Mouse (Mus musculus) hindbrain, embryonic 15.5 days (tissue): ENCODE results near the gene Loxl4. TPM values are rescaled to one million over a fixed set of nuclear protein-coding genes. Genes with fewer than 3 reads are reported as not detected.

Experiments
- ATAC-seq: fragments of 200-750 bp; cut with Nextera tagmentation; 2 replicates; pipeline ENCODE4 v1.8.0; 2017; ENCODE audit warnings: low read depth, moderate number of reproducible peaks, moderate TSS enrichment; ENCODE audit not compliant: low FRiP score
- H3K27ac ChIP-seq: fragments of 300-500 bp; sonication (generic); replicated peaks from 2 replicates; pipeline ENCODE4 v1.5.1; 2015; ENCODE audit warnings: mild to moderate bottlenecking, inconsistent platforms
- H3K27me3 ChIP-seq: fragments of 300-500 bp; sonication (generic); 2 replicates; pipeline ENCODE4 v1.6.1; 2015; ENCODE audit warnings: control low read depth, inconsistent platforms
- H3K36me3 ChIP-seq: fragments of 300-500 bp; sonication (generic); 2 replicates; pipeline ENCODE4 v1.6.1; 2015; ENCODE audit warnings: control low read depth, inconsistent platforms
- H3K4me1 ChIP-seq: fragments of 300-500 bp; sonication (generic); replicated peaks from 2 replicates; pipeline ENCODE4 v1.6.1; 2015; ENCODE audit warnings: control low read depth, inconsistent platforms
- H3K4me2 ChIP-seq: fragments of 300-500 bp; sonication (generic); 2 replicates; pipeline ENCODE4 v1.6.1; 2015; ENCODE audit warnings: moderate library complexity, mild to moderate bottlenecking, inconsistent platforms
- H3K4me3 ChIP-seq: fragments of 300-500 bp; sonication (generic); 2 replicates; pipeline ENCODE4 v1.5.1; 2015; ENCODE audit warnings: mild to moderate bottlenecking, inconsistent platforms
- H3K9ac ChIP-seq: fragments of 300-500 bp; sonication (generic); 2 replicates; pipeline ENCODE4 v1.6.1; 2015; ENCODE audit warnings: inconsistent platforms
- H3K9me3 ChIP-seq: fragments of 300-500 bp; sonication (generic); 2 replicates; pipeline ENCODE4 v1.6.1; 2016; ENCODE audit warnings: control low read depth, inconsistent platforms
- WGBS: fragments of 180-500 bp; shearing (Covaris S2); methylation state at CpG from one replicate; pipeline ENCODE4 v1.1.7; 2015; 5-methylcytosine and 5-hydroxymethylcytosine counted together
- polyA plus RNA-seq: library from polyadenylated mRNA; unstranded; fragments of >200 nt; fragmentation: Nextera tagmentation; extraction: Ambion mirVana; gene quantifications from 2 replicates; pipeline ENCODE4 v1.2.1, GENCODE M21; 2015

Gene Loxl4
- polyA plus RNA-seq, 1 experiment from 2014 or later: not detected

- Histone ChIP-seq H3K27ac (no peak overlapping the region), H3K4me1 (peaks cover 9% of the 10 kb centered on the region; the same call in 1 of the 2 replicates), H3K4me3 (no peak overlapping the region), H3K4me2 (no peak overlapping the region), H3K9ac (no peak overlapping the region), H3K36me3 (no peaks in the 10 kb centered on the region), H3K9me3 (no peaks in the 10 kb centered on the region), H3K27me3 (no peaks in the 10 kb centered on the region)
- 66% methylated on average over 8 of the region's 8 CpGs for WGBS
- ATAC-seq: no peak
Measured at GRCm38 (mm10) chr19:42639544-42639943, 26.9 kb upstream of the Loxl4 start.

- no peaks in the 10 kb centered on the region for H3K36me3 ChIP-seq
- no peak overlapping the region for H3K9ac ChIP-seq
- 53% methylated on average over 8 of the region's 8 CpGs for WGBS
- no peaks in the 10 kb centered on the region for H3K27me3 ChIP-seq
- H3K4me2 ChIP-seq: no peak overlapping the region
- ATAC-seq: no peak
- H3K4me1 ChIP-seq: peaks cover 9% of the 10 kb centered on the region; the same call in 1 of the 2 replicates
- no peaks in the 10 kb centered on the region for H3K9me3 ChIP-seq
- no peak overlapping the region for H3K4me3 ChIP-seq
- H3K27ac ChIP-seq: no peak overlapping the region
Measured at GRCm38 (mm10) chr19:42638604-42639481, 26.2 kb upstream of the Loxl4 start.

- Histone ChIP-seq H3K4me3 (no peak overlapping the region), H3K27ac (no peak overlapping the region), H3K4me2 (no peak overlapping the region), H3K4me1 (peaks cover 11% of the 10 kb centered on the region), H3K9ac (no peak overlapping the region), H3K9me3 (no peaks in the 10 kb centered on the region), H3K36me3 (no peaks in the 10 kb centered on the region), H3K27me3 (no peaks in the 10 kb centered on the region)
- no peak for ATAC-seq
- WGBS: 52% methylated on average over 11 of the region's 11 CpGs
Measured at GRCm38 (mm10) chr19:42636631-42637030, 24.0 kb upstream of the Loxl4 start.

GRCm38 (mm10) chr19:42633650-42634049 is 21.0 kb upstream of the Loxl4 start:
- Histone ChIP-seq H3K4me3 (no peak overlapping the region), H3K4me1 (peaks cover 8% of the 10 kb centered on the region), H3K9me3 (no peaks in the 10 kb centered on the region), H3K9ac (no peak overlapping the region), H3K4me2 (no peak overlapping the region), H3K27me3 (no peaks in the 10 kb centered on the region), H3K36me3 (no peaks in the 10 kb centered on the region), H3K27ac (no peak overlapping the region)
- no peak for ATAC-seq
- WGBS: 87% methylated on average over 2 of the region's 2 CpGs

- H3K4me2 ChIP-seq: no peak overlapping the region
- ATAC-seq: no peak
- no peak overlapping the region for H3K4me3 ChIP-seq
- H3K27ac ChIP-seq: no peak overlapping the region
- no peak overlapping the region for H3K9ac ChIP-seq
- no peaks in the 10 kb centered on the region for H3K9me3 ChIP-seq
- H3K4me1 ChIP-seq: peaks cover 8% of the 10 kb centered on the region
- H3K36me3 ChIP-seq: no peaks in the 10 kb centered on the region
- WGBS: 83% methylated on average over 4 of the region's 4 CpGs
- H3K27me3 ChIP-seq: no peaks in the 10 kb centered on the region
Measured at GRCm38 (mm10) chr19:42632301-42632700, 19.7 kb upstream of the Loxl4 start.

- no peaks in the 10 kb centered on the region for H3K9me3 ChIP-seq
- H3K9ac ChIP-seq: no peak overlapping the region
- peak overlapping the region; percentile 23; the same call in 1 of the 2 replicates for H3K4me2 ChIP-seq
- no peak overlapping the region for H3K4me3 ChIP-seq
- H3K27me3 ChIP-seq: no peaks in the 10 kb centered on the region
- H3K36me3 ChIP-seq: no peaks in the 10 kb centered on the region
- WGBS: 20% methylated on average over 8 of the region's 8 CpGs
- no peak overlapping the region for H3K27ac ChIP-seq
- ATAC-seq: no peak
- peaks cover 8% of the 10 kb centered on the region for H3K4me1 ChIP-seq
Measured at GRCm38 (mm10) chr19:42631541-42631961, 18.9 kb upstream of the Loxl4 start.

- no peak overlapping the region for H3K4me3 ChIP-seq
- H3K27me3 ChIP-seq: no peaks in the 10 kb centered on the region
- no peak overlapping the region for H3K4me2 ChIP-seq
- no peaks in the 10 kb centered on the region for H3K9me3 ChIP-seq
- H3K27ac ChIP-seq: no peak overlapping the region
- no peak overlapping the region for H3K9ac ChIP-seq
- peaks cover 8% of the 10 kb centered on the region for H3K4me1 ChIP-seq
- H3K36me3 ChIP-seq: no peaks in the 10 kb centered on the region
- no peak for ATAC-seq
- 77% methylated on average over 6 of the region's 6 CpGs for WGBS
Measured at GRCm38 (mm10) chr19:42628068-42628467, 15.5 kb upstream of the Loxl4 start.

GRCm38 (mm10) chr19:42613647-42614225 is 1.1 kb upstream of the Loxl4 start:
- H3K9ac ChIP-seq: no peak overlapping the region
- H3K4me3 ChIP-seq: no peak overlapping the region
- H3K4me1 ChIP-seq: peaks cover 7% of the 10 kb centered on the region; the same call in 1 of the 2 replicates
- 82% methylated on average over 7 of the region's 7 CpGs for WGBS
- H3K27me3 ChIP-seq: peaks cover 19% of the 10 kb centered on the region
- ATAC-seq: no peak
- H3K27ac ChIP-seq: no peak overlapping the region
- no peaks in the 10 kb centered on the region for H3K9me3 ChIP-seq
- H3K36me3 ChIP-seq: no peaks in the 10 kb centered on the region
- no peak overlapping the region for H3K4me2 ChIP-seq

- Histone ChIP-seq H3K4me1 (peaks cover 7% of the 10 kb centered on the region; the same call in 1 of the 2 replicates), H3K9me3 (no peaks in the 10 kb centered on the region), H3K36me3 (no peaks in the 10 kb centered on the region), H3K27me3 (peaks cover 19% of the 10 kb centered on the region), H3K4me2 (peak overlapping the region; percentile 55), H3K4me3 (peak overlapping the region; percentile 30; the same call in 1 of the 2 replicates), H3K27ac (no peak overlapping the region), H3K9ac (no peak overlapping the region)
- WGBS: 30% methylated on average over 7 of the region's 7 CpGs
- no peak for ATAC-seq
Measured at GRCm38 (mm10) chr19:42613116-42613515, 503 bp upstream of the Loxl4 start.

- H3K9ac ChIP-seq: no peak overlapping the region
- H3K4me2 ChIP-seq: no peak overlapping the region
- no peaks in the 10 kb centered on the region for H3K9me3 ChIP-seq
- no peak for ATAC-seq
- H3K4me1 ChIP-seq: peaks cover 7% of the 10 kb centered on the region; the same call in 1 of the 2 replicates
- H3K27ac ChIP-seq: no peak overlapping the region
- no peak overlapping the region for H3K4me3 ChIP-seq
- peaks cover 19% of the 10 kb centered on the region for H3K27me3 ChIP-seq
- no peaks in the 10 kb centered on the region for H3K36me3 ChIP-seq
- 91% methylated on average over 4 of the region's 4 CpGs for WGBS
Measured at GRCm38 (mm10) chr19:42611746-42612145, 867 bp downstream of the Loxl4 start.

GRCm38 (mm10) chr19:42609716-42610115 is 2.9 kb downstream of the Loxl4 start:
- Histone ChIP-seq H3K4me2 (no peak overlapping the region), H3K4me3 (no peak overlapping the region), H3K36me3 (no peaks in the 10 kb centered on the region), H3K9me3 (no peaks in the 10 kb centered on the region), H3K27me3 (peaks cover 19% of the 10 kb centered on the region), H3K4me1 (peaks cover 7% of the 10 kb centered on the region; the same call in 1 of the 2 replicates), H3K9ac (no peak overlapping the region), H3K27ac (no peak overlapping the region)
- ATAC-seq: no peak
- WGBS: 97% methylated on average over 3 of the region's 3 CpGs

- WGBS: over 99% methylated on average over 5 of the region's 5 CpGs
- Histone ChIP-seq H3K4me1 (peaks cover 7% of the 10 kb centered on the region; the same call in 1 of the 2 replicates), H3K27ac (no peak overlapping the region), H3K4me2 (no peak overlapping the region), H3K4me3 (no peak overlapping the region), H3K27me3 (peaks cover 10% of the 10 kb centered on the region), H3K9me3 (no peaks in the 10 kb centered on the region), H3K9ac (no peak overlapping the region), H3K36me3 (no peaks in the 10 kb centered on the region)
- no peak for ATAC-seq
Measured at GRCm38 (mm10) chr19:42608082-42608481, 4.5 kb downstream of the Loxl4 start.
